Mouse (Mus musculus) bone marrow macrophage, adult 2 months (primary cell): ENCODE results near the gene Cyfip1.

Experiments used
- CTCF ChIP-seq: IDR thresholded peaks from 2 replicates; pipeline ENCODE4 v1.5.1; 2012; ENCODE audit warnings: low read depth, mild to moderate bottlenecking, low read length, moderate library complexity
- POLR2A ChIP-seq: IDR thresholded peaks from 2 replicates; pipeline ENCODE4 v1.6.1; 2012; ENCODE audit warnings: mild to moderate bottlenecking, low read depth, low read length, borderline replicate concordance

- TF ChIP-seq POLR2A: no peak
- no peak for TF ChIP-seq CTCF
Observed at GRCm38 (mm10) chr7:55792280-55792679, 49.3 kb upstream of the Cyfip1 start.
